Mouse (Mus musculus) liver, embryonic 11.5 days (tissue): ENCODE results near the gene Ccl20. TPM values are rescaled to one million over a fixed set of nuclear protein-coding genes. Genes with fewer than 3 reads are reported as not detected.

ENCODE experiments used
- ATAC-seq: fragments of 200-750 bp; cut with Nextera tagmentation; replicated peaks from 2 replicates; pipeline ENCODE4 v1.8.0; 2017; ENCODE audit warnings: moderate number of reproducible peaks, mild to moderate bottlenecking, moderate TSS enrichment, moderate library complexity; ENCODE audit not compliant: low FRiP score
- DNase-seq: peaks from one replicate; pipeline ENCODE4 v3.0.0-alpha.2; 2017; ENCODE audit warnings: low spot score
- H3K27ac ChIP-seq: fragments of 300-500 bp; sonication (generic); 2 replicates; pipeline ENCODE4 v1.5.1; 2014; ENCODE audit warnings: mild to moderate bottlenecking, low read depth, low read length, control low read depth
- H3K27me3 ChIP-seq: fragments of 300-500 bp; sonication (generic); replicated peaks from 2 replicates; pipeline ENCODE4 v1.6.1; 2014; ENCODE audit warnings: low read length, mixed read lengths; ENCODE audit not compliant: control insufficient read depth, insufficient read depth
- H3K36me3 ChIP-seq: fragments of 300-500 bp; sonication (generic); 2 replicates; pipeline ENCODE4 v1.6.1; 2014; ENCODE audit warnings: mild to moderate bottlenecking, low read length, moderate library complexity, mixed read lengths; ENCODE audit not compliant: control insufficient read depth, insufficient read depth
- H3K4me1 ChIP-seq: fragments of 300-500 bp; sonication (generic); replicated peaks from 2 replicates; pipeline ENCODE4 v1.6.1; 2014; ENCODE audit warnings: low read length, mixed read lengths; ENCODE audit not compliant: control insufficient read depth, insufficient read depth
- H3K4me2 ChIP-seq: fragments of 300-500 bp; sonication (generic); 2 replicates; pipeline ENCODE4 v1.6.1; 2014; ENCODE audit warnings: mild to moderate bottlenecking, control low read depth, moderate library complexity
- H3K4me3 ChIP-seq: fragments of 300-500 bp; sonication (generic); 2 replicates; pipeline ENCODE4 v1.5.1; 2014; ENCODE audit warnings: low read depth, low read length, control low read depth
- H3K9ac ChIP-seq: fragments of 300-500 bp; sonication (generic); 2 replicates; pipeline ENCODE4 v1.6.1; 2014; ENCODE audit warnings: low read depth, low read length, control low read depth
- H3K9me3 ChIP-seq: fragments of 300-500 bp; sonication (generic); 2 replicates; pipeline ENCODE4 v1.6.1; 2016; ENCODE audit warnings: low read length, inconsistent platforms, mixed read lengths; ENCODE audit not compliant: control insufficient read depth
- WGBS: fragments of 180-500 bp; shearing (Covaris S2); extraction: QIAGEN DNeasy Blood & Tissue Kit; methylation state at CpG from one replicate; pipeline ENCODE4 v1.1.7; 2014; 5-methylcytosine and 5-hydroxymethylcytosine counted together
- polyA plus RNA-seq: library from polyadenylated mRNA; unstranded; fragments of >200 nt; fragmentation: Nextera tagmentation; extraction: Ambion mirVana; gene quantifications from 2 replicates; pipeline ENCODE4 v1.2.1, GENCODE M21; 2014

The Ccl20 gene
- polyA plus RNA-seq, 1 experiment from 2014 or later, result 0.23 TPM

DNA sequence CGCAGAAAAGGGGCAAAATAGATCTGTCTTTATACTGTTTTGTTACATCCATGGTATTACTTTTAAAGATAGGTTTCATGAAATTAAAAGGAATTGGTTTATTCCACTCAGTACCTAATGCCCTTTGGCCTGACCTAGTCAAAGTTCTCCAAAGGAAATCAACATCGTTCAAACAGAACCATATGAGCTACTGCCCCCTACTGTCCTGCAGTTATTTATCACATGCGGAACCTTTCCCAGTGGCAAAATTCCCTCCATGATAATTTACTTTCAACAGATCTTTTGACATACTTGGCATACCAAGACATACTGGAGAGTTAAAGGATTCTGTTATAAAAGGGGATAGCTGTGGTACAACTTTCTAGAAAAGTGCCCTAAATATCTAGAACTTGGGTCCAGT, 33.7 kb downstream of the Ccl20 start:
- no peaks in the 10 kb centered on the region for H3K27me3 ChIP-seq
- no peak overlapping the region for H3K9ac ChIP-seq
- no peaks in the 10 kb centered on the region for H3K36me3 ChIP-seq
- H3K9me3 ChIP-seq, result no peaks in the 10 kb centered on the region
- WGBS, result 65% methylated on average over 3 of the region's 3 CpGs
- H3K4me2 ChIP-seq, result no peak overlapping the region
- no peaks in the 10 kb centered on the region for H3K4me1 ChIP-seq
- no peak for DNase-seq
- no peak for ATAC-seq
- H3K4me3 ChIP-seq, result no peak overlapping the region
- H3K27ac ChIP-seq, result no peak overlapping the region

DNA sequence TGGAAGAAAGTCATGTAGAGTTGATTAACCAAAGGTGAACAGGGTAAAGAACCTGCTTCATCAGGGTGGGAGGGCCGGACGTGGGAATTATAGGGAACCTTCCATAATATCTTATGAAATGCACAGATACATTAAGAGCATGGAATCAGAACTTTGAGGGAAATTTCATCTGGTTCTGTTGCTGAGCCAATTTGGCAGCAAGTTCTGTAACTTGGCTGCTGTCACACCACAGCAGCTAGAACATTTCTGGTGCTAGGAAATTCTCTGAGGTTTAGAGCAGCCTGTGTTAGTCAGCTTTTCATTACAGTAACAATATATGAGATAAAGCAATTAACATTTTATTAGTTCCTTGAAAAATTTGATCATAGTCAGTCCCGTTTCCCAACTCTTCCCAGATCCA, 36.4 kb downstream of the Ccl20 start:
- Histone ChIP-seq H3K9ac (no peak overlapping the region), H3K27ac (no peak overlapping the region), H3K9me3 (no peaks in the 10 kb centered on the region), H3K4me2 (no peak overlapping the region), H3K36me3 (no peaks in the 10 kb centered on the region), H3K4me3 (no peak overlapping the region), H3K4me1 (no peaks in the 10 kb centered on the region), H3K27me3 (no peaks in the 10 kb centered on the region)
- 86% methylated on average over 3 of the region's 3 CpGs for WGBS
- ATAC-seq (no peak), DNase-seq (no peak)

DNA sequence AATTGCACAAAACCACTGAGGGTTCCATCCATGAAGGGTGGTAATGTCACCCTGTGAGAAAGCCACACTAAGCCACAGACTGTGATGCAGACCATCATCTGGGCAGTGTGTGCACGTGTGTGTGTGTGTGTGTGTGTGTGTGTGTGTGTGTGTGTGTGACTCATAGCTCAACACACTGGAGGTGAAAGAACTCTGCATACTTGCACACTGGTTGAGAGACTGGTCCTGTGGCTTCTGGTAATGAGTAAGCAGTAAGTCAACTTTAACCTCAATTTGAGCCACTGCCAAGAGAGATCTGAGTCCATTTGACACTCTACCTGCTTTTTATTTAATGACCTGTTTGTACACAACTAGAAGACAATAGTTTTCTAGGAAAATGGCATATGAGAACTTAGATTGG, 40.3 kb downstream of the Ccl20 start:
- no peaks in the 10 kb centered on the region for H3K9me3 ChIP-seq
- WGBS, result 56% methylated on average over 1 of the region's 1 CpGs
- no peaks in the 10 kb centered on the region for H3K36me3 ChIP-seq
- no peaks in the 10 kb centered on the region for H3K4me1 ChIP-seq
- no peaks in the 10 kb centered on the region for H3K27me3 ChIP-seq
- H3K9ac ChIP-seq, result no peak overlapping the region
- ATAC-seq (no peak), DNase-seq (no peak)
- H3K27ac ChIP-seq, result no peak overlapping the region
- H3K4me2 ChIP-seq, result no peak overlapping the region
- H3K4me3 ChIP-seq, result no peak overlapping the region

- DNase-seq, result peak; percentile 66
- peak; percentile 74 for ATAC-seq
- Histone ChIP-seq H3K9ac (no peak within 1 kb of the TSS), H3K27me3 (no peaks in the 10 kb centered on the region), H3K27ac (no peak within 1 kb of the TSS), H3K4me1 (no peaks in the 10 kb centered on the region), H3K4me2 (peak within 1 kb of the TSS; percentile 63), H3K36me3 (no peaks in the 10 kb centered on the region), H3K4me3 (peak within 1 kb of the TSS; percentile 46), H3K9me3 (no peaks in the 10 kb centered on the region)
- 1% methylated on average over 16 of the region's 16 CpGs for WGBS
These were observed 43.0 kb downstream of the Ccl20 start, which contains the start of gene Daw1 for GRCm38 (mm10) chr1:83159603-83160002. TSS of gene Daw1 (plus strand) at chr1:83159752.

DNA sequence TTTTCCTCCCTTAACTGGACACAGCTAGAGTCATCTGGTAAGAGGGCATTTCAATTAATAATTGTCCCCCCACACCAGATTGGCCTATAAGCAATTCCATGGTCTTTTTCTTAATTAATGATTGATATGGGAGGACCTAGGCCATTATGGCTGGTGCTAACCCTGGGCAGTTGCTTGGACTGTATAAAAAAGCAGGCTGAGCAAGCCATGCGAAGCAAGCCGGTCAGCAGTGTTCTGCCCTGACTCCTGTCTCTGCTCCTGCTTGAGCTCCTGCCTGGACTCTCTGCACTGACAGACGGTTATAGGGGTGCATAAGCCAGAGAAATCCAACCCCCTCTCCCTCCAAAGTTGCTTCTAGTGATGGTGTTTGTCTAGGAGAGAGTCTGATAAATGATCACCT, 45.1 kb downstream of the Ccl20 start:
- Histone ChIP-seq H3K4me1 (no peaks in the 10 kb centered on the region), H3K27me3 (no peaks in the 10 kb centered on the region), H3K27ac (no peak overlapping the region), H3K4me3 (no peak overlapping the region), H3K36me3 (no peaks in the 10 kb centered on the region), H3K9me3 (no peaks in the 10 kb centered on the region), H3K9ac (no peak overlapping the region), H3K4me2 (no peak overlapping the region)
- no peak for ATAC-seq
- 63% methylated on average over 3 of the region's 3 CpGs for WGBS
- no peak for DNase-seq

GRCm38 (mm10) chr1:83164027-83164426, 47.5 kb downstream of the Ccl20 start:
- no peak overlapping the region for H3K27ac ChIP-seq
- DNase-seq (no peak), ATAC-seq (no peak)
- no peak overlapping the region for H3K4me3 ChIP-seq
- no peaks in the 10 kb centered on the region for H3K4me1 ChIP-seq
- 67% methylated on average over 3 of the region's 3 CpGs for WGBS
- no peaks in the 10 kb centered on the region for H3K9me3 ChIP-seq
- no peak overlapping the region for H3K9ac ChIP-seq
- H3K27me3 ChIP-seq, result no peaks in the 10 kb centered on the region
- no peaks in the 10 kb centered on the region for H3K36me3 ChIP-seq
- no peak overlapping the region for H3K4me2 ChIP-seq

Other genes starting within 250 kb of the Ccl20 start
- not detected in 2 replicates for gene A030005L19Rik, start 203.4 kb upstream of the Ccl20 start, polyA plus RNA-seq
- gene A030014E15Rik, start 191.8 kb upstream of the Ccl20 start, polyA plus RNA-seq, result not detected in 2 replicates
- gene Gm6217, start 185.4 kb upstream of the Ccl20 start, polyA plus RNA-seq, result not detected in 2 replicates
- not detected in 2 replicates for gene A030003K21Rik, start 173.4 kb upstream of the Ccl20 start, polyA plus RNA-seq
- not detected in 2 replicates for gene Gm7544, start 160.8 kb upstream of the Ccl20 start, polyA plus RNA-seq
- not detected in 2 replicates for gene Gm47955, start 156.5 kb upstream of the Ccl20 start, polyA plus RNA-seq
- not detected in 2 replicates for gene Gm47959, start 116.2 kb upstream of the Ccl20 start, polyA plus RNA-seq
- gene Slc19a3, start 78.3 kb upstream of the Ccl20 start, polyA plus RNA-seq, result 0.18 and 0.21 TPM in 2 replicates
- not detected in 2 replicates for gene Krtap28-10, start 74.3 kb upstream of the Ccl20 start, polyA plus RNA-seq
- gene Gm47969, start 71.8 kb upstream of the Ccl20 start, polyA plus RNA-seq, result not detected in 2 replicates
- not detected in 2 replicates for gene A030005K14Rik, start 57.4 kb upstream of the Ccl20 start, polyA plus RNA-seq
- not detected in 2 replicates for gene Krtap28-13, start 55.8 kb upstream of the Ccl20 start, polyA plus RNA-seq
- not detected in 2 replicates for gene Daw1, start 43.0 kb downstream of the Ccl20 start, polyA plus RNA-seq